Mouse (Mus musculus) brain, embryonic 14.5 days (tissue): ENCODE results near the gene Olfr750.

Source experiments
- CTCF ChIP-seq: fragments of 200-500 bp; IDR thresholded peaks from 2 replicates; pipeline ENCODE4 v1.5.1; 2012; ENCODE audit warnings: inconsistent platforms, mild to moderate bottlenecking, moderate library complexity, borderline replicate concordance; ENCODE audit not compliant: insufficient read depth, insufficient read length; ENCODE audit errors: extremely low read depth
- POLR2A ChIP-seq: fragments of 200-500 bp; IDR thresholded peaks from 2 replicates; pipeline ENCODE4 v1.6.1; 2012; ENCODE audit warnings: mild to moderate bottlenecking, inconsistent platforms, borderline replicate concordance; ENCODE audit not compliant: poor library complexity, insufficient read depth, insufficient read length, severe bottlenecking; ENCODE audit errors: extremely low read depth

- no peak for TF ChIP-seq CTCF
- TF ChIP-seq POLR2A, result no peak
These were observed 46.7 kb downstream of the Olfr750 start for GRCm38 (mm10) chr14:51027387-51028155.
